Mouse (Mus musculus) liver, embryonic 11.5 days (tissue): ENCODE data around the gene Plch1. TPM values are rescaled to one million over a fixed set of nuclear protein-coding genes. Genes with fewer than 3 reads are reported as not detected.

Source experiments
- ATAC-seq: fragments of 200-750 bp; cut with Nextera tagmentation; replicated peaks from 2 replicates; pipeline ENCODE4 v1.8.0; 2017; ENCODE audit warnings: moderate number of reproducible peaks, mild to moderate bottlenecking, moderate TSS enrichment, moderate library complexity; ENCODE audit not compliant: low FRiP score
- DNase-seq: peaks from one replicate; pipeline ENCODE4 v3.0.0-alpha.2; 2017; ENCODE audit warnings: low spot score
- H3K27ac ChIP-seq: fragments of 300-500 bp; sonication (generic); 2 replicates; pipeline ENCODE4 v1.5.1; 2014; ENCODE audit warnings: mild to moderate bottlenecking, low read depth, low read length, control low read depth
- H3K27me3 ChIP-seq: fragments of 300-500 bp; sonication (generic); replicated peaks from 2 replicates; pipeline ENCODE4 v1.6.1; 2014; ENCODE audit warnings: low read length, mixed read lengths; ENCODE audit not compliant: control insufficient read depth, insufficient read depth
- H3K36me3 ChIP-seq: fragments of 300-500 bp; sonication (generic); 2 replicates; pipeline ENCODE4 v1.6.1; 2014; ENCODE audit warnings: mild to moderate bottlenecking, low read length, moderate library complexity, mixed read lengths; ENCODE audit not compliant: control insufficient read depth, insufficient read depth
- H3K4me1 ChIP-seq: fragments of 300-500 bp; sonication (generic); replicated peaks from 2 replicates; pipeline ENCODE4 v1.6.1; 2014; ENCODE audit warnings: low read length, mixed read lengths; ENCODE audit not compliant: control insufficient read depth, insufficient read depth
- H3K4me2 ChIP-seq: fragments of 300-500 bp; sonication (generic); 2 replicates; pipeline ENCODE4 v1.6.1; 2014; ENCODE audit warnings: mild to moderate bottlenecking, control low read depth, moderate library complexity
- H3K4me3 ChIP-seq: fragments of 300-500 bp; sonication (generic); 2 replicates; pipeline ENCODE4 v1.5.1; 2014; ENCODE audit warnings: low read depth, low read length, control low read depth
- H3K9ac ChIP-seq: fragments of 300-500 bp; sonication (generic); 2 replicates; pipeline ENCODE4 v1.6.1; 2014; ENCODE audit warnings: low read depth, low read length, control low read depth
- H3K9me3 ChIP-seq: fragments of 300-500 bp; sonication (generic); 2 replicates; pipeline ENCODE4 v1.6.1; 2016; ENCODE audit warnings: low read length, inconsistent platforms, mixed read lengths; ENCODE audit not compliant: control insufficient read depth
- whole genome bisulfite sequencing: fragments of 180-500 bp; shearing (Covaris S2); extraction: QIAGEN DNeasy Blood & Tissue Kit; methylation state at CpG from one replicate; pipeline ENCODE4 v1.1.7; 2014; 5-methylcytosine and 5-hydroxymethylcytosine counted together
- polyA plus RNA-seq: library from polyadenylated mRNA; unstranded; fragments of >200 nt; fragmentation: Nextera tagmentation; extraction: Ambion mirVana; gene quantifications from 2 replicates; pipeline ENCODE4 v1.2.1, GENCODE M21; 2014

The Plch1 gene
- polyA plus RNA-seq, 1 experiment from 2014 or later: 0.74 TPM

GRCm38 (mm10) chr3:63806906-63807305 is 92.4 kb downstream of the Plch1 start:
- Histone ChIP-seq H3K36me3 (no peaks in the 10 kb centered on the region), H3K9ac (no peak overlapping the region), H3K27me3 (no peaks in the 10 kb centered on the region), H3K4me3 (no peak overlapping the region), H3K4me2 (no peak overlapping the region), H3K9me3 (no peaks in the 10 kb centered on the region), H3K4me1 (no peaks in the 10 kb centered on the region), H3K27ac (no peak overlapping the region)
- 75% methylated on average over 1 of the region's 1 CpGs for WGBS
- ATAC-seq: no peak
- no peak for DNase-seq

- DNase-seq: no peak
- no peaks in the 10 kb centered on the region for H3K36me3 ChIP-seq
- no peak overlapping the region for H3K27ac ChIP-seq
- 90% methylated on average over 2 of the region's 2 CpGs for WGBS
- no peak for ATAC-seq
- no peak overlapping the region for H3K4me3 ChIP-seq
- no peaks in the 10 kb centered on the region for H3K4me1 ChIP-seq
- no peak overlapping the region for H3K4me2 ChIP-seq
- H3K9ac ChIP-seq: no peak overlapping the region
- no peaks in the 10 kb centered on the region for H3K9me3 ChIP-seq
- no peaks in the 10 kb centered on the region for H3K27me3 ChIP-seq
These were observed 93.8 kb downstream of the Plch1 start for GRCm38 (mm10) chr3:63805496-63805895.

- ATAC-seq: peak; percentile 61; the same call in 1 of the 2 replicates
- H3K36me3 ChIP-seq: no peaks in the 10 kb centered on the region
- no peak overlapping the region for H3K9ac ChIP-seq
- H3K4me2 ChIP-seq: no peak overlapping the region
- no peaks in the 10 kb centered on the region for H3K4me1 ChIP-seq
- no peaks in the 10 kb centered on the region for H3K9me3 ChIP-seq
- H3K27me3 ChIP-seq: no peaks in the 10 kb centered on the region
- H3K27ac ChIP-seq: no peak overlapping the region
- no peak overlapping the region for H3K4me3 ChIP-seq
- no peak for DNase-seq
- WGBS: 51% methylated on average over 5 of the region's 5 CpGs
These were observed 98.6 kb downstream of the Plch1 start for GRCm38 (mm10) chr3:63800685-63801084.

- Histone ChIP-seq H3K36me3 (no peaks in the 10 kb centered on the region), H3K4me1 (no peaks in the 10 kb centered on the region), H3K27me3 (no peaks in the 10 kb centered on the region), H3K4me2 (no peak overlapping the region), H3K27ac (no peak overlapping the region), H3K9ac (no peak overlapping the region), H3K9me3 (no peaks in the 10 kb centered on the region), H3K4me3 (no peak overlapping the region)
- no peak for ATAC-seq
- 65% methylated on average over 5 of the region's 5 CpGs for WGBS
- DNase-seq: no peak
These were observed 112.4 kb downstream of the Plch1 start for GRCm38 (mm10) chr3:63786805-63787365.

GRCm38 (mm10) chr3:63772617-63773305 is 126.5 kb downstream of the Plch1 start:
- no peaks in the 10 kb centered on the region for H3K36me3 ChIP-seq
- H3K27me3 ChIP-seq: no peaks in the 10 kb centered on the region
- no peak overlapping the region for H3K9ac ChIP-seq
- ATAC-seq (no peak), DNase-seq (no peak)
- no peak overlapping the region for H3K4me2 ChIP-seq
- H3K4me3 ChIP-seq: no peak overlapping the region
- no peaks in the 10 kb centered on the region for H3K9me3 ChIP-seq
- 73% methylated on average over 7 of the region's 7 CpGs for WGBS
- H3K27ac ChIP-seq: no peak overlapping the region
- no peaks in the 10 kb centered on the region for H3K4me1 ChIP-seq

- 67% methylated on average over 1 of the region's 1 CpGs for WGBS
These were observed 138.5 kb downstream of the Plch1 start for GRCm38 (mm10) chr3:63760821-63761220.

GRCm38 (mm10) chr3:63740073-63740472 is 159.2 kb downstream of the Plch1 start:
- Histone ChIP-seq H3K9ac (no peak overlapping the region), H3K27me3 (no peaks in the 10 kb centered on the region), H3K9me3 (no peaks in the 10 kb centered on the region), H3K4me1 (no peaks in the 10 kb centered on the region), H3K36me3 (no peaks in the 10 kb centered on the region), H3K4me3 (no peak overlapping the region), H3K4me2 (no peak overlapping the region), H3K27ac (no peak overlapping the region)
- DNase-seq (no peak), ATAC-seq (no peak)
- 79% methylated on average over 2 of the region's 2 CpGs for WGBS

More at GRCm38 (mm10) chr3:63760821-63761220, 138.5 kb downstream of the Plch1 start:
- DNase-seq: no peak
- Histone ChIP-seq H3K27ac (no peak overlapping the region), H3K27me3 (no peaks in the 10 kb centered on the region), H3K4me3 (no peak overlapping the region), H3K4me2 (no peak overlapping the region), H3K4me1 (no peaks in the 10 kb centered on the region), H3K9ac (no peak overlapping the region), H3K36me3 (no peaks in the 10 kb centered on the region), H3K9me3 (no peaks in the 10 kb centered on the region)
- ATAC-seq: no peak

GRCm38 (mm10) chr3:63728325-63728724 is 170.9 kb downstream of the Plch1 start:
- ATAC-seq: no peak
- 87% methylated on average over 1 of the region's 1 CpGs for WGBS
- H3K36me3 ChIP-seq: no peaks in the 10 kb centered on the region
- no peaks in the 10 kb centered on the region for H3K9me3 ChIP-seq
- no peak overlapping the region for H3K4me3 ChIP-seq
- H3K9ac ChIP-seq: no peak overlapping the region
- DNase-seq: no peak
- H3K27ac ChIP-seq: no peak overlapping the region
- no peaks in the 10 kb centered on the region for H3K27me3 ChIP-seq
- no peak overlapping the region for H3K4me2 ChIP-seq
- H3K4me1 ChIP-seq: no peaks in the 10 kb centered on the region
